ENCODE assay signal across 9 mouse cellular contexts in genomic region chr5:149380388-149380916, GRCm38 (mm10). TPM values are rescaled to one million over a fixed set of nuclear protein-coding genes. Genes with fewer than 3 reads are reported as not detected.
DNase-seq lines count a peak whose midpoint lies in the region; ATAC-seq lines count a peak whose summit lies in the region.
"Had no signal": no experiment of that assay in that cellular context is flagged by ENCODE, and none has a peak within 500 bp of the region (broad histone marks: within the 10 kb centered on the region; RNA-seq: fewer than 3 reads in every experiment).

No protein-coding gene starts in this region.

- intact Hi-C loops in left cerebral cortex, postnatal 36 days (cut with DNase I) = loop anchor here (5.0 kb wide), 1 partner anchor 62 kb away; no protein-coding TSS in a partner anchor
- intact Hi-C loops in heart, postnatal 25 days (cut with DNase I) = no loop called here

- no peak overlapping the region for H3K4me2 ChIP-seq in limb, embryonic 12.5 days
- H3K4me2 ChIP-seq: liver, embryonic 13.5 days had no signal

- WGBS in limb, embryonic 12.5 days = 56% methylated on average over 8 of the region's 8 CpGs
- 60% methylated on average over 8 of the region's 8 CpGs for WGBS in limb, embryonic 10.5 days

- H3K36me3 ChIP-seq in limb, embryonic 12.5 days = no peaks in the 10 kb centered on the region
- H3K36me3 ChIP-seq in limb, embryonic 10.5 days = no peaks in the 10 kb centered on the region
- H3K36me3 ChIP-seq: liver, embryonic 13.5 days had no signal

- no peak overlapping the region for H3K9ac ChIP-seq in limb, embryonic 12.5 days (replicated peaks)
- H3K9ac ChIP-seq: liver, embryonic 13.5 days had no signal

- no peaks in the 10 kb centered on the region for H3K9me3 ChIP-seq in limb, embryonic 12.5 days
- H3K9me3 ChIP-seq in limb, embryonic 10.5 days (replicated peaks) = no peaks in the 10 kb centered on the region
- H3K9me3 ChIP-seq: liver, embryonic 13.5 days had no signal

- ATAC-seq in limb, embryonic 12.5 days (ENCODE audit: insufficient number of reproducible peaks, insufficient read depth, low FRiP score, low TSS enrichment, low read depth) = no peak
- peak; percentile 62 for ATAC-seq in granulocyte monocyte progenitor cell, adult 5-6 weeks (replicated peaks; ENCODE audit: poor library complexity, severe bottlenecking)

- H3K27ac ChIP-seq in limb, embryonic 12.5 days = peak overlapping the region; percentile 50; the same call in 1 of the 2 replicates
- no peak overlapping the region for H3K27ac ChIP-seq in limb, embryonic 10.5 days
- H3K27ac ChIP-seq: liver, embryonic 13.5 days had no signal

- H3K4me3 ChIP-seq in limb, embryonic 12.5 days (replicated peaks) = no peak overlapping the region
- no peak overlapping the region for H3K4me3 ChIP-seq in limb, embryonic 10.5 days
- H3K4me3 ChIP-seq: liver, embryonic 13.5 days had no signal

- peaks cover 36% of the 10 kb centered on the region for H3K4me1 ChIP-seq in limb, embryonic 12.5 days (replicated peaks)
- H3K4me1 ChIP-seq in limb, embryonic 10.5 days = peaks cover 37% of the 10 kb centered on the region

- DNase-seq in limb, embryonic 10.5 days (ENCODE audit: low spot score) = no peak
- peak; percentile 56 to 60 for DNase-seq in left cerebral cortex, postnatal 36 days (ENCODE audit: low spot score in 2 of 2)
- peak; percentile 47 for DNase-seq in right cerebral cortex, postnatal 25 days
- no peak for DNase-seq in heart, postnatal 25 days (ENCODE audit: low spot score)
- DNase-seq in lung, postnatal 25 days (ENCODE audit: low spot score) = no peak
- DNase-seq in kidney, postnatal 25 days = no peak
- DNase-seq: liver, embryonic 13.5 days had no signal

- no peaks in the 10 kb centered on the region for H3K27me3 ChIP-seq in limb, embryonic 12.5 days
- no peaks in the 10 kb centered on the region for H3K27me3 ChIP-seq in limb, embryonic 10.5 days (ENCODE audit: low read depth, poor library complexity, severe bottlenecking)

RNA-seq across cellular contexts. Expression of gene Medag, which starts 31.1 kb away (rescaled TPM):
- 0.44 and 0.47 TPM in 2 replicates for polyA plus RNA-seq in limb, embryonic 12.5 days (2016; fragmentation: Nextera tagmentation; extraction: Ambion mirVana)
- polyA plus RNA-seq in limb, embryonic 10.5 days (2016; fragmentation: Nextera tagmentation; extraction: Ambion mirVana) = 0.26 and 0.33 TPM in 2 replicates
- not detected in 2 replicates for total RNA-seq in granulocyte monocyte progenitor cell, adult 5-6 weeks (2014; fragmentation: Nextera tagmentation)
- total RNA-seq in granulocyte monocyte progenitor cell, adult 5-6 weeks (2017) = not detected in 2 replicates
- total RNA-seq in left cerebral cortex, postnatal 36 days (2021) = 10 to 100 TPM; 14.5 to 16.5 TPM
- total RNA-seq in heart, postnatal 25 days (2021) = 10 to 100 TPM; 16.2 to 16.7 TPM

RNA-seq across cellular contexts. Expression of gene Tex26, which starts 59.0 kb away (rescaled TPM):
- 0.14 and 0.38 TPM in 2 replicates for polyA plus RNA-seq in limb, embryonic 12.5 days (2016; fragmentation: Nextera tagmentation; extraction: Ambion mirVana)
- 0.15 and 0.30 TPM in 2 replicates for polyA plus RNA-seq in limb, embryonic 10.5 days (2016; fragmentation: Nextera tagmentation; extraction: Ambion mirVana)
- not detected in 2 replicates for total RNA-seq in granulocyte monocyte progenitor cell, adult 5-6 weeks (2014; fragmentation: Nextera tagmentation)
- total RNA-seq in granulocyte monocyte progenitor cell, adult 5-6 weeks (2017) = 0.98 TPM in 1 of 2 replicates, not detected in the other
- total RNA-seq in left cerebral cortex, postnatal 36 days (2021) = under 1 TPM; 0.41 to 0.59 TPM
- not detected for total RNA-seq in heart, postnatal 25 days (2021)

Comparison
In these comparisons a context has a peak if more than half of its experiments do, and no peak if none do; other contexts are left out.
1. DNase-seq: peak in left cerebral cortex, postnatal 36 days (2 of 2) and right cerebral cortex, postnatal 25 days (single experiment); none in limb, embryonic 10.5 days (single experiment), heart, postnatal 25 days (single experiment), lung, postnatal 25 days (single experiment) and kidney, postnatal 25 days (0 of 2).
2. RNA of gene Medag, which starts 31.1 kb away (total RNA-seq): 16.2 to 16.7 TPM in heart, postnatal 25 days and 14.5 to 16.5 TPM in left cerebral cortex, postnatal 36 days; not detected in granulocyte monocyte progenitor cell, adult 5-6 weeks; every median in the first group is over 10 times any median in the second.